Mouse (Mus musculus) thymus, adult 2 months (tissue): ENCODE data around the gene Prdm10. TPM values are rescaled to one million over a fixed set of nuclear protein-coding genes. Genes with fewer than 3 reads are reported as not detected.

Experiments used
- DNase-seq: peaks from one replicate; pipeline ENCODE4 v3.0.0; 2021
- H3K27ac ChIP-seq: fragments of 200-500 bp; 2 replicates; pipeline ENCODE4 v1.5.1; 2012; ENCODE audit warnings: low read length, control low read depth; ENCODE audit not compliant: control insufficient read depth, insufficient read depth
- H3K27me3 ChIP-seq: fragments of 200-500 bp; 2 replicates; pipeline ENCODE4 v1.6.1; 2012; ENCODE audit warnings: mild to moderate bottlenecking, low read length, moderate library complexity, mixed read lengths; ENCODE audit not compliant: control insufficient read depth, insufficient read depth
- H3K36me3 ChIP-seq: fragments of 200-500 bp; 2 replicates; pipeline ENCODE4 v1.6.1; 2012; ENCODE audit warnings: mild to moderate bottlenecking, low read length, moderate library complexity; ENCODE audit not compliant: control insufficient read depth, insufficient read depth
- H3K4me1 ChIP-seq: fragments of 200-500 bp; replicated peaks from 2 replicates; pipeline ENCODE4 v1.6.1; 2012; ENCODE audit warnings: low read length; ENCODE audit not compliant: control insufficient read depth, insufficient read depth
- H3K4me3 ChIP-seq: fragments of 200-500 bp; 2 replicates; pipeline ENCODE4 v1.5.1; 2012; ENCODE audit warnings: mild to moderate bottlenecking, low read length, control low read depth, moderate library complexity; ENCODE audit not compliant: control insufficient read depth, insufficient read depth
- CTCF ChIP-seq: fragments of 200-500 bp; IDR thresholded peaks from 2 replicates; pipeline ENCODE4 v1.5.1; 2012; ENCODE audit warnings: mild to moderate bottlenecking, control low read depth, low read length, moderate library complexity, borderline replicate concordance; ENCODE audit not compliant: control insufficient read depth, poor library complexity, insufficient read depth; ENCODE audit errors: extremely low read depth
- POLR2A ChIP-seq: fragments of 200-500 bp; IDR thresholded peaks from 2 replicates; pipeline ENCODE4 v1.6.1; 2012; ENCODE audit warnings: mild to moderate bottlenecking, low read length, control low read depth, moderate library complexity; ENCODE audit not compliant: control insufficient read depth, poor library complexity, insufficient read depth; ENCODE audit errors: extremely low read depth
- WGBS: fragments of 180-500 bp; shearing (Covaris S2); methylation state at CpG from one replicate; pipeline ENCODE4 v1.1.7; 2018; 5-methylcytosine and 5-hydroxymethylcytosine counted together
- polyA plus RNA-seq: library from polyadenylated mRNA; depleted of rRNA; stranded (reverse); fragments of >200 nt; gene quantifications from 2 replicates; pipeline ENCODE4 v1.2.3, GENCODE M21; 2012; rRNA removed

Gene Prdm10
- 21.8 and 27.3 TPM in 2 replicates for polyA plus RNA-seq

- H3K27ac ChIP-seq, result peak within 1 kb of the TSS; percentile 80
- peaks cover 5% of the 10 kb centered on the region for H3K4me1 ChIP-seq
- DNase-seq, result peak; percentile 91
- WGBS, result 1% methylated on average over 45 of the region's 45 CpGs
- TF ChIP-seq CTCF (no peak; the same call in 1 of the 2 replicates), POLR2A (no peak; the same call in none of the 2 replicates)
- peak within 1 kb of the TSS; percentile 86 for H3K4me3 ChIP-seq
- no peaks in the 10 kb centered on the region for H3K27me3 ChIP-seq
- H3K36me3 ChIP-seq, result no peaks in the 10 kb centered on the region
These were observed at the start of gene Prdm10 for GRCm38 (mm10) chr9:31280366-31281010. Prdm10 (plus strand) TSS chr9:31280538.

DNA sequence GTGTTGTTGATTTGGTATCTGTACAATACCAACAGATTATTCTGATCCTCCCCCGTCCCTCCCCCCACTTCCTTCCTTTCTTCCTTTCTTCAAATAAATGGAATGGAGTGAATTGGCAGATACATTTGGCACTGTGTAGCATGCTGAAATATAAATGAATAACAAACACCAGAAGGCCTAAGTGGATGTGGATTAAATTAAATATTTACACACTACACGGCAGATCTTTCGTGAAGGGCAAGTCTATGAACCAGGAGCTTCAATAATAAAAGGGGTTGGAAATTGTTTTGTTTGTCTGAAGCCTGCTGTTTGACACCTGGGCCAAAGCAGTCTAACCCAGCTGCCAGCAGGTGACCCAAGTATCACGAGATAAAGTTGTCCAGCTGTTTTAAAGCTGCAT is 45.3 kb upstream of the Prdm10 start:
- H3K27ac ChIP-seq, result no peak overlapping the region
- TF ChIP-seq CTCF (no peak), POLR2A (no peak)
- no peaks in the 10 kb centered on the region for H3K4me1 ChIP-seq
- H3K27me3 ChIP-seq, result no peaks in the 10 kb centered on the region
- H3K36me3 ChIP-seq, result no peaks in the 10 kb centered on the region
- no peak overlapping the region for H3K4me3 ChIP-seq
- WGBS, result 61% methylated on average over 4 of the region's 4 CpGs
- DNase-seq, result no peak

GRCm38 (mm10) chr9:31235489-31235888 is 44.8 kb upstream of the Prdm10 start:
- 97% methylated on average over 9 of the region's 9 CpGs for WGBS

DNA sequence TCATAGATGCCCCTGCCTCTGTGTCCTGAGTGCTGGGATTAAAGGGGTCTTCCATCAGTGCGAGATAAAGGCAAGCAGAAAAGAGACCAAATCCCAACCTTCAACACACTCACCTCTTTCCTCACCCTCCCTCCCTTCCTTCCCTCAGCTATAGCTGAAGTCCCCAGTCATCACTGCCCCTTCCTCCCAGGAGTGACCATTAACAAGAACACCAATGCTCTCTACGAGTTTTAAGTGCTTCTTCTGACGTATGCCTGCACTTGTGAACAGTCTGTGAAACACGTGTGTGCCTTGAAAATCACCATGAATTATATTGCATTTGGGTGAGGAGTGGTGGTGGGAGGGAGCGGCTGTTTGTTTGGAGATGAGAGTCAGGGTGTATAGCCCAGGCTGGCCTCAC is 44.3 kb upstream of the Prdm10 start:
- Histone ChIP-seq H3K4me1 (no peaks in the 10 kb centered on the region), H3K36me3 (no peaks in the 10 kb centered on the region), H3K4me3 (no peak overlapping the region), H3K27me3 (no peaks in the 10 kb centered on the region), H3K27ac (no peak overlapping the region)
- WGBS, result 96% methylated on average over 5 of the region's 5 CpGs
- TF ChIP-seq POLR2A, result no peak
- no peak for TF ChIP-seq CTCF
- no peak for DNase-seq

More at GRCm38 (mm10) chr9:31235489-31235888, 44.8 kb upstream of the Prdm10 start:
- no peak for DNase-seq
- no peaks in the 10 kb centered on the region for H3K27me3 ChIP-seq
- no peaks in the 10 kb centered on the region for H3K4me1 ChIP-seq
- TF ChIP-seq CTCF (no peak), POLR2A (no peak)
- no peak overlapping the region for H3K4me3 ChIP-seq
- no peaks in the 10 kb centered on the region for H3K36me3 ChIP-seq
- no peak overlapping the region for H3K27ac ChIP-seq

GRCm38 (mm10) chr9:31238526-31238925 is 41.8 kb upstream of the Prdm10 start:
- Histone ChIP-seq H3K36me3 (no peaks in the 10 kb centered on the region), H3K27me3 (no peaks in the 10 kb centered on the region), H3K27ac (no peak overlapping the region), H3K4me3 (no peak overlapping the region), H3K4me1 (peaks cover under 1% of the 10 kb centered on the region; the same call in 1 of the 2 replicates)
- no peak for DNase-seq
- no peak for TF ChIP-seq CTCF
- no peak for TF ChIP-seq POLR2A
- 89% methylated on average over 2 of the region's 2 CpGs for WGBS

DNA sequence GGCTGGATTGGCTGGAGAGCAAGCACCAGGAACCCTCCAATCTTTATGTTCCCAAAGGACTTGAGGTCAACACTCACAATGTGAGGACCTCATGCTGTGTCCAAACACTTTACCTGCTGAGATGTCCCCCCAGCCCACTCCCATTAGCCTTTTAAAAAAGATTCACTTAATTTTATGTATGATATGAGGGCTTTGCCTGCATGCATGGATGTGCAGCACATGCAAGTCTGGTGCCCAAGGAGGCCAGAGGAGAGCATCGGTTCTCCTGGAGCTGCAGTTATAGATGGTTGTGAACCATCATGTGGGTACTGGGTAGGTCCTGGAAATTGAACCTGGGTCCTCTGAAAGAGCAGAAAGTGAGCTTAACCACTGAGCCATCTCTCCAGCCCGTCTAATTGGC is 40.8 kb upstream of the Prdm10 start:
- TF ChIP-seq CTCF, result no peak
- no peak for TF ChIP-seq POLR2A
- DNase-seq, result no peak
- WGBS, result 100% methylated on average over 2 of the region's 2 CpGs
- Histone ChIP-seq H3K36me3 (no peaks in the 10 kb centered on the region), H3K27me3 (no peaks in the 10 kb centered on the region), H3K4me1 (peaks cover 3% of the 10 kb centered on the region; the same call in 1 of the 2 replicates), H3K4me3 (no peak overlapping the region), H3K27ac (no peak overlapping the region)
